Mouse (Mus musculus): ENCODE measurements at regions not wholly inside any gene's neighbourhood (a gene's known extent, or its start where the extent isn't known, plus 50 kb on each side); places are given as distances from the start of the nearest gene placed in this dataset.
"Not testable (repeated sequence)": the region's sequence is repeated elsewhere in the genome, so short reads cannot be mapped to it uniquely, and the experiment has no call there.

DNA sequence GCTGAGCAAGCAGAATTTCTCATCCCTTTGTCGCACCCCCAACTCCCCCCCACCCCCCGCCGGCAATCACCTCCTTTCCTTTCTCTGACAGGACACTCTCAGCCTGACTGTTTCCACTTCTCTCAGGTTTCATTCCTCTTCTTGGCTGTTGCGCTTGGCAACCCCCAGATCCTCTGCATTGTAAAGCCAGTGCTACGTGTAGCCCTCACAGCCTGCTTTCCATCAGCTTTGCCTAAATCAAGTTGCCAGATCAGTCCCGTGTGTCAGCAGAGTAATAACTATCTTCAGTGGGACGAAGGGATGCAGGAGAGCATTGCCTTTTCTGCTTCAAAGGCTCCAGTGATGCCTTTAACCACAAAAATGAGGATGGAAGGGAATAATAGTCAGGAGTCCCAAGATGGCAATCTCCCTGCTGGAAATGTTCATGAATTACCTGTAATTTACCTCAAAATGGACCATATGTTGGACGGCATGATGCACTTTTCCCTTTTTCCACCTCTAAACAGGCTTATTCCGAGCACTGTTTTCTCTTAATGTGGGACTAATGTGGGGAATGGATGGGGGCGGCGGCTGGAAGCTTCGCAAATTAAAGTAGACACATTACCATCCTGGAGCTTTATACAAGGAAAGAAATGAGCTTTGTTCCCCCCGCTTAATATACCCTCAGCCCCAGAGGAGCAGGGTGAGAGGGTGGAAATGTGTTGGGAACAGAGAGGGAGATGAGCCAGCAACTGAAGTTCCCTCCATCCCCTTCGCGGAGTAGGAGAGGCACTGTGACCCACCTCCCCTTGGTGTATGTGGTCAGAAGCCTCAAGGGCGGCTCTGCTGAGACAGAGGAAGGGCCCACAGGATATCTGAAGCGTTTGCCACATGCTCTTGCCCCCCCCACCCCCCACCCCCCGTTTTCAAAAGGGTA is 168.3 kb upstream of the Npvf start:
- DNase-seq: no peak

DNA sequence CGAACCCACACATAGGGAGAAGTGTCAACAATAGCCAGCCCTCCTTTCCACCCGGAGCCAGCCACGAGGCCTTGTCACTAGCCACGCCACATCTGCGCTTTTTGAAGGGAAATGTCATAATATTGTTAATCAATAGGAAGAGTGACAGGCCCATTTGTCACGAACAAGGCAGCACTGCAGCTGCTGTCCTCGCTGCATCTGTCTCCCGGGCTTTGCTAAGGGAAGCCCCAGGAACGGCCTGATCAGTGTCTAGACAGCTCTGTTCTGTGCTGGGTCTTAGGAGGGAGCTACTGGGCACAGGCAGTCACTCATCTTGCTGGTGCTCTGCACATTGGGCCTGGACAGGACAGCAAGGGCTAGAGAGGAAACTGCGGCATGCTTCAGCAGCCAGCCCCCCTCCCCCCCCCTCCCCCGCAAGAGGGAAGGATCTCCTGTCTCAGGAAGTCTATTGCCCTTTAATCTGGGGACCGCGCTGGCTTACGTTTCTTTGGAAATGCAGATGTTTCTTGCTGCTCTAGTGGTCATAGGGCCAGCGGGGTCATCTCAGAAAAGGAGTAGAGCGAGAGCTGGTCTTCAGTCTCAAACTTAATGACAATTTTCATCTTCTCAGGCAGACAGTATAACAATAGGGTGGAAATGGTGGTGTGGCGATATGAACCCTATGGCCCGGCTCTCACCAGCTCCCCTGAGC is 169.1 kb upstream of the Npvf start:
- DNase-seq: no peak

DNA sequence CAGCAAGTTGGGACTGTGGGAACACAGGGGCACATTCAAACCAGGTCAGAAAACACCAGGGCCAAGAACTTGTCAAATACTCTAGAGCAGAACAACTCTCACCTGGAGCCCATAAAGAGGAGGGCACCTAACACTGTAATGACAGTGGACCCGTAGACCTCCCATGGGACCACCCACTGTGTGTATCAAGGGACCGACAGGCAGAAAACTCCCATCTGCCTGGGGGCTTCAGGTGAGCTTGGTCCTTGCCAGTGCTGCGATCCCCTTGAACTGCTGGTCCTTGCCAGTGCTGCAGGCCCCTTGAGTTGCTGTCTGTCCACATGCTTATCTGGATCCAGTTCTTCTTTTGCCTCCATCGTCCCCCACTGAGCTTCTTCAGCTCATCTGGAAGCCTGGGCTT is 170.2 kb upstream of the Npvf start:
- no peak for DNase-seq

DNA sequence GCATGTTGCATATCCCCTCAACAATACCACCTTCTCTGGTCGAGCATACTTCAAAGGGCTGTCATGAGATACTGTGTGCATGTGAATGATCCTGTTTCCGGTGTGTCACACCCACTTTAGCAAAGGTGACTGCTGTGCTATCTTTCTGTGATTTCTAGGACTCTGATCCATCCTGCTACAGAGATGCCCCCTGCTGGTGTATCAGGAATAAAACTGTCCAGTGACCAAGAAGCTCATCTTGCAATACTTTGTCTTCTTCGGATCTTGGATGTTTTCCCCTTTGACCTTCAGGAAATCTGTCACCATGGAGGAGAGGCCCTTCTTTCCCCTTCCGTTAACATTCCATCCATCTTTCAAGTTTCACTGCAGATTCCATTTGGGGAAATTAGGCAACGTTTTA is 177.5 kb upstream of the Npvf start:
- DNase-seq: no peak

DNA sequence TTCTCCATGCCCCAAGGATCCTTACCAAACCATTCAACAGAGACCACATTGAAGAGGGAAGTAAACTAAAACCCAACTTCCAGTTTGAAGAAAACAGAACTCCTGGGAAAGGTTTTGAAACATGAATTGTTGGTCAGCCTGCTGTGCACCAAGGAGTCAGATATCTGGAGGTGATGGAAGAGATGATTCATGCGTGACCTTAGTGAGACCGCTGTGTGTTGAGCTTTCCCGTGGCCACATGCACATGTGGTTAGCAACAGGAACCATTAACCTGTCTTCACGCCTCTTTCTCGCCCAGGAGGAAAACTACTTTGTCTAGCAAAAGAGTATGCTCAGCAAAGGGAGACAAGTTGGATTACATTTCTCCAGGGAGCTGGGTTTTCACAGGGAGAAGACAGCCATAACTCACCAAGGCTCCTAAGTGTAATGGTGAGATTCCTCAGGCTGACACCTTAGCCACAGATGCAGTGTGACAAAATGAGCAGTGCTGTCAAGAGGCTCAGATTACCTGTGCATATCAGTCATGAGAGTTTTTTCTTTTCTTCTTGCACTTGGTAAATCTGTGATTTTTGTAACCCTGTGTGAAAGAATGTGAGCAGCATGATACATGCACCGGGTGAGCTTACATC is 181.9 kb upstream of the Npvf start:
- no peak for DNase-seq

DNA sequence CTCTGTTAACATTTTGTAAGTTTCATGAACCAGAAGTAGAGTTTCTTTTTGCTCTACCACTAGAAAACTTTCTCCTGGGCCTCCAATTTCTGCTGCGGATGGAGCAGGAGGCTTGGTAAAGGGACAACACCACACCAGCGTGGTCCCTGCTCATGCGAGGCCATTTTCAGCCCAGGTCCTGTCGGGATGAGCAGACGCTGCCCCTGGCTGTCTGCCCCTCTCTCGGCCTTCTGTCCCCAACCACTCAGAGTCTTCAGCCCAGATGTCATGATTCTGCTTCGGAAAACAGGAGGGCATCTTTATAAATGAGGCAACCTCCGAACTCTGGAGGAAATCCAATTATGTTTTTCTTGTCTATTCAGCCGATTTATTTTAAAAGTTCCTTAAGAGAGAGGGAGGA is 186.6 kb upstream of the Npvf start:
- no peak for DNase-seq

DNA sequence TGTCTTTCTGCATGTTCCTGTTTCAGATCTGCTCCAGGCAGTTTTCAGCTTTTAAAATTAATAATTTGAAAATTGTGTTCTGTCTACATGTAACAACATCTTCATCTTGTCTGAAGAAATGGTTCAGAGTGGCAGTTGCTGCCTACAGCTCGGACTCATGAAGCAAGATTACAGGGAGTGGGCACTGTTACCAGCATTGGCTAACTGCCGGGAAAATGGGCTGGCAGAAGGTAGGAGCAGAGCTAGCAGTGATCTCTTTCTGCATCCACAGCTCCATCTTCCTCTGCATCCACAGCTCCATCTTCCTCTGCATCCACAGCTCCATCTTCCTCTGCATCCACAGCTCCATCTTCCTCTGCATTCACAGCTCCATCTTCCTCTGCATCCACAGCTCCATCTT is 191.0 kb upstream of the Npvf start:
- not testable (repeated sequence) for DNase-seq

DNA sequence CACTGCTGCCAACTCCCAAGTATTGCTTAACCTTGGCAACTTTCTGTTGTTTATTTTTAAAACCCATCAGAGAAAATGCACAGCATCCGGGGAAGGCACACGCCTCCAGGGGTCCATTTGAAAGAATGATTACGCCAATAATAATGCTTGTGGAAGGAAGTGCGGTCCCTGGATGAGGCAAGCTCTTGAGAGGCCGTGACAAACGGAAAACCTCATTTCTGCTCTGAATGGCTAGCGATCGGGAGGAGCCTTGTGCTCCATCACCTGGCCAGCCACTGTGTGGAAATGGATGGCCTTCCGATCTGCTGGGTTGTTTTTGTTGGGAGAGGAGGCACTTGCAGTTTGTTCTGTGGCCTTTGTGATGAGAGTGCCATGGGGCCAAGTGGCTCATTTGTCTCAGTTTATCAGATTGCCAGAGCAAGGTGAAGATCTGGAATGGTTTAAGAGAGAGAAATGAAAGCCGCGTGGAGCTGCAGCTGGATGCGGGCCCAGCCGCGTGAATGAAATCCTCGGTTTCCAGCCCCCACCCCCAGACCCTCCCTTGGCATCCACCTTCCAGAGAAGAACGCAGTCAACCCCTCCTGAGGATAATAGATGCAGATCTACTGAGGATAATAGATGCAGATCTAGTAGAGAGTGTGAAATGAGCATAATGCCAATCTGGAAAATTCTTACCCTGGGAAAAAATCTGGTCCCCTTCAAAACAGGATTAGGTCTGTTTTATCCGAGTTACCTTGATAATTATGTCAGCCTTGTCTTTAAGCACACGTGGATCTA is 192.7 kb upstream of the Npvf start:
- no peak for DNase-seq

DNA sequence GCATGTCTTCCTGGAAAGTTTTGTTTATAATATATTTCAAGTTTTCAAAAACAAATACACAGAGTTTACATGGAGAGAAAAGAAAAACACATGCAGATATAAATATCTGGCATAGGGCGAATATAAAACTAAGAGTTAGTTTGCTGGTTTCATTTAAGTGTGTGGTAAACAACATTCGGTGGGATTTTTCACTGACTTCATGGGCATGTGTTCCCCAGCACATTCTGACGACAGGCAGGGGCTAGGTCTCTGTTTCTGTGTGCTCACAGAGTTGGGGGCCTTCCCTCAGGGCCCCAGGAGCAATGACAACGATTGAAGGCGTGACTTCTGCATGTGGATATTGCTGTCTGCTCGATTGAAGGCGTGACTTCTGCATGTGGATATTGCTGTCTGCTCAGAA is 193.3 kb upstream of the Npvf start:
- DNase-seq: no peak

DNA sequence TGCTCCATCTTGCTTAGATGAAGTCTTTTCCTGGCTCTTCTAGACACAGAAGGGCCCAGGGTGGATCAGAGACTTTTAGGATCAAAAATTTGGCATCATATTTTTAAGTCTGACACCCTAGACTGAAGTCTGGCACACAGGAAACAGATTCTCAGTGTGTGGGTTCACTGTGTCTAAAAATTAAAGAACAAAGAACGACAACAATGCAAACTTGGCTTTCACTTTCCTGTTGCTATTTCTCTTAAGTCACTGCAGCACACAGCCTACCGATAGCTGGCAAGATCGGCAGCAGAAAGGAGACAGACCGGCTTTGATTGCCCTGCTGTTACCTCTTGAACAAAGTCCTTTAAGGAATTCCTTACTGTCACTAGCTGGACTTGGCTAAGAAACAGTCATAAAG is 204.9 kb upstream of the Npvf start:
- no peak for DNase-seq

DNA sequence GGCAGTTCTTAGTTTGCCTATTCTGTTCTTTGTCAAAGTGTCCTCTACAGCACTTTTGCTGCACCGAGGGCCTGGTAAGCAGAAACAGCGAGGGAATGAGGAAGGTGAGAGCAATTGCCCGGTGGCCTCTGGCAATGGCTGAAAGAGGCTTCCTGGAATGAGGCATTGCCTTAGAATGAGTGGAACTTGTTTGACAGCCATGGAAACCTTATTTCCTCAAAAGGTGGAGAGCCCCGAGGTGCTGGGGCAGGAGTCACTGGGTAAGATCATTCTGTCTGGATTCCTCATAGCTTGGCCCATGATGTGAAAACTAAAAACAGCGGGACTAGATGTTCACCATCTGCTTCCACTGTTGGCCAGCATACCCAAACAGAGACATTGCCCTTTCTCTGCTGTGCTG is 223.8 kb upstream of the Npvf start:
- no peak for DNase-seq

DNA sequence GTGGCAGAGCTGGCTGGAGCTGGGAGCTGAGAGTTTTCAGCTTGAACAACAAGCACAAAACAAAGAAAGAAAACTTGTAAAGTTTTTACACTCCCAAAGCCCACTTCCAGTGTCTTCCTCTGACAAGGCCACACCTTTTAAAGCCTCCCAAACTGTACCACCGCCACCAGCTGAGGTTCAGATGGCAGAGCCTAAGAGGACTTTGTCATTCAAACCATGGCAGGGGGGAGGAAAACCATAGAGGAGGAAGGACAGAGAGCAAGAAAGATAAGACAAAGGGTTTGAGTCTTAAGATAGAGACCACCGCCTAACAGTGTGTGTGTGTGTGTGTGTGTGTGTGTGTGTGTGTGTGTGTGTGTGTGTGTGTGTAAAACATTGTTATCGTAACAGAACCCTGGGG is 228.1 kb upstream of the Npvf start:
- no peak for DNase-seq

DNA sequence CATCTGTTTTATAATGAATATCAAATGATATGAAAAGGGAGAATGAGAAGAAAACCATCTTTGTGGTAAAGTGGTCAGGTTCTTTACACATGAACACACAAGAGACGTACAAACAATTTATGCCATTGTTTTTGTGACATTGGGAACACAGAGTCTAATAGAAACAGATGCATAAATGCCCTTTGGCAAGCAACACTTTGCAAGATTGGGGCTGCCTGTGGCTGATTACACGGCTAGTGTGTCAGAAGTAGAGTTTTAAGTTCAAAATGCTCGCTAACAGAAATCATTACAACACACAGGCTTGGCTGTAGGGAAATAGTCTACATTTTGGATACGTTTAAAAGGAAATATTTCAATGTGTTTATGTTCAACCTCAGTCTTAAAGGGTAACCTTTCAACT is 228.5 kb upstream of the Npvf start:
- no peak for DNase-seq

DNA sequence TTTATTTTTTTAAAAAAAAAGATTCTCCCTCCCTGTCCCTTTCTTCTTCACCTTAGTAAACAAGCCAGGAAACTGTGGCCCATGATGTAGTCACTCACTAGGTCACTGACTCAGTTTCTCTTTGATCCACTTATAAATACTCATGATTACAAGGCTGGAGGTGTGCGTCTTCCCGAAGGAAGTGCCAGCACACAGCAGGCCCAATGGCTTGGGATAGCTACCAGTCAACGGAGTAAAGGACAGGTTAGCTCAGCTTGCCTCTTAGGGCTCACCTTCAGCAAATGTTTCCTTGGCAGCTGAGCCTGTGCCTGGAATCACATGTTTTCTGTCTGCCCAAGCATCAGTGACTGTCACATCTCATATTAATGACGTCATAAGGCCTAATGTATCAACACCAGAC is 230.8 kb upstream of the Npvf start:
- DNase-seq: no peak

DNA sequence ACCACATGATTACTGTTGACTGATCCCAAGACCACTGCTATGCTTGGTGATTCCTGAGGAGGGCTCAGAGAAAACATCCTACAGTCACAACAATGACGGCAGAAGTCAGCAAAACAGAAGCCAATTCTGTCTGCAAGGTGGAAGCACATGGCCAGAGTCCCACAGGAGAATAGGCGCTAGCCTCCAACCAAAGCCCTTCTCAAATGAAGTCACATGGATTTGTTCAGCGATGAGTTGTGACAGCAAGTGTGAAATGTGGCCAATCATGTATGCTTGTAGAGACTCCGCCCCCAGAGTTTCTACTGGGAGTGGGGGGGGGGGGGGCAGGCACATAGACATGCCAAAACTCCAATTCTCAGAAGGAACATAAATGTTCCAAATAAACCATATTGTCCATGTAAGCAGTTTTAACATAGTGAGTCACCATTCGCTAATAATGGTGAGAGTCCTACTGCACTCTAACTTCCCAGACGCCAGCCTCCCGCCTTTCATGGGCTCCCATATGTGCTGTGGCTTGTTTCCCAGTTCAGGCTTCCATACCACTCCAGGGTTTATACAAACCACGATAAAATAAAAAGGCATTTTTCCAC is 231.6 kb upstream of the Npvf start:
- DNase-seq: no peak

DNA sequence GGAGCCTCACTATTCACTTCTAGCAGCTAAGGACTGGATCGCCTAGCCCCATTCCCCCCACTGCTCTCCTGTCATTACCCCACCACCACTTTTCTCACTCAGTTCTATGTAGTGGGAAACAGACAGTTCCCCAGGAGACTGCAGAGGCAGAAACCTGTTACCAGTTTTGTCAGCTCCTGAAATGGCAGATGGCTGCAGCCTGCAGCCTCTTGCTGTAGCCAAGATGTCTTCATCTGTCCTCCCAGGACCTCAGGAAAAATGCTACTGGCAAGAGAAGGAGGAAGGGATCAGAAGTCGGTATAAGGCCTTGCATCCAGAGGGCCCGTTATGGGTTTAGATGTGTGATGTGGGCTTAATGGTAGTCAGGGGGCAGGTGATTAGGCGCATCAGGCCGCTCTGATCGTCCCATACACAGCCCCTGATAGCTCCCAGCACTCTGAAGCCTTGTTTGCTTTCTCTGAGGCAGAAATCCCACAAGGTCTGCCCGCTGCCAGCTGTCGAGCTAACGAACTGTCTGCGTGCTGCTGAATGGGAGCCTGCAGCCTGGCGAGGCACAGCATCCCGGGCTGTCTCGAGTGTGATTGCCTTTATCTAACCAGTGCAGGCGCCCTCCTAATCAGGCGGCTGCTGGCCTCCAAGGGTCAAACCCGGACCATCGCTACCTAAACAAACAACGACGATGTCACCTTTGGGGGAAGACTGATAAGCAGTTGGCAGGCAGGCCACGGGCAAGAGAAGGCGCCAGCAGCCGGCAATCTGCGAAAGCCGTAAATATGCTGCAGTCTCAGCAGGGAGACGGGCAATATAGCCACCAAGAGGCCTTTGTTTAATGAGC is 236.3 kb upstream of the Npvf start:
- peak; percentile 59 for DNase-seq

DNA sequence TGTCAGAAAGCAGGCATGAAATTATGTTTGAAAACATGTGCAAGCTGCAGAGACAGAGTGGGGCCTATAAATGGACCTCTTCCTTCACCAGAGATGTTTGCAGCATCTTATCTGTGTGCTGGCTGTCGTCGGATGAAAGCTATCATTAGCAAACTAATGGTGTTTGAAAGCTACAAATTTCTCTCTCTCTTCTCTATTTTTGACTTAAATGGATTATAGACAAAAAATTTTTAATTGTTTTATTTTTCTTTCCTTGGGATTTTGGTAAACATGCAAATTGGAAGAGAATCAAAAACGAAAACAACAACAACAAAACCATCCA is 236.9 kb upstream of the Npvf start:
- DNase-seq: no peak

DNA sequence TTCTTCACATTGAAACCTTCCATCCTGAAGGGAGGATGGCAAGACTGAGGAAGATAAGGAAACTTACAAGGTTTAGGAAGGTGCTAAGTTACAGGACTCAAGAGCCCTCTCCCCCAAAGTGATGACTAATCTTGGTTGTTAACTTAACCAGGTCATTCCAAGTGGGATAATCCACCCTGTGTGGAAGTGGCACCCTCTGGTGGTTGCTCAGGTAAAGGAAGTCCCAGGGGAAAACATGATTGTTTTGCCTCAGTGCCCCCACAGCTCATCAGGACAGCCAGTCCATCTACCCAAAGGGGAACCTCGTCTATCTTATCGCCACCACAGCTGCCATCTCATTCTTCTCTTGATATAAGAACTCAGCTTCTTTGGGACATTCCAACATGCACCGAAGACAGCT is 244.6 kb upstream of the Npvf start:
- peak in 1 of 2 experiments; percentile 10 for DNase-seq

DNA sequence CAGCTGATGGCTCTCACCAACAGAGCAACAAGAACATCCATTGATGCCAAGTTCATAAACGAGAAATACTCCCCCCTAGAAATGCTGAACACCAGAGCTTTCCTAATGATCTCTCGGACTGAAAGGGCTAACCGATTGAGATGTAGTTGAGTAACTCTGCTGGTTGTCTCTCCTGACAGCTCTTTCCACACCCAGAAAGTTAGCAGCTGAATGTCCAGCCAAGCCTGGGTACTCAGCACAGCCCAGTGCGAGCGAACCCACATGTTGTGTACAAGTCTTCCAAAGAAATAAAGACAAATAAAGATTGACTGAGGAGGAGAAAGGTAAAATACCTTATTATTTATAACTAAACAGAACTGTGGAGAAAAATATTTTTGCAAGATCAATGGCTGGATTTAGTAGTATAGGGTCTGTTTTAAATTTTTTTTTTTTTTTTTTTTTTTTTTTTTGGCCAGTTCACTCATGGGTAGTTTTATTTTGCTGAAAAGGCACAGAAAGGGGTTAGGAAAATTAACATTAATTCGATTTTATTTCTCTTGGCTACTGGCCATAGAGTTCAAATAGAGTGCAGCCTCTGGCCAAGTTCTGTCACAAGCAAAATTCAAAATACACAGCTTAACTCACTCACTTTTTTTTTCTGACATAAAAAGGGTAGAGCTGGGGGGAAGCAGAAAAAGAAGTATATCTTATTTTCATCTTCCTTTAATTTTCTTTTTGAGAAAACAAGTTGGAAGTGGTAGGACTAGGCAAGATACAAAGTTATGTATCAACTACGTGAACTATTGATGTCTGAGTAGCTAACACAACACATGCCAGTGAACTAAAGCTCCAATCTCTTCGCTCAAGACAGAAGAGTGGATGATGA is 261.2 kb upstream of the Npvf start:
- peak in 1 of 2 experiments; percentile 7 for DNase-seq

DNA sequence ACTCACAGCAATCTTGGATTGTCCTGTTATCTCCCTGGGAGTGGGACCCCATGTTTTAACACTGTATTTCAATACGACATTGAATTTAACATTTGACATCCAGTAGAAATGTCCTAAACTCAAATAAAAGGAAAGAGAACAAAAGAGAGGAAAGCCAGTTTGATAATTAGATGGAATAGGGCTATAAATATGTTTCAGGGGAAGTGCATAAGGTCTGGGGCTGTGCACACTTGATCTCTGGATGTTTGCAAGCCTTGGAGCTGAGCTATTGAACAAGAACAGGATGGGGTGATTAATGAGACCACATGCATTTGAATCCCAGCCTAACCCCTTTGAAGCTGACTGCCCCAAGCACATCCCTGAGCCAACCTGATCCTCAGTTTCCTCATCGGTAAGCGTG is 264.0 kb upstream of the Npvf start:
- no peak for DNase-seq

All from heart, adult 18-20 months (tissue).